Mouse (Mus musculus) stomach, embryonic 15.5 days (tissue): ENCODE measurements around the gene Vav1. TPM values are rescaled to one million over a fixed set of nuclear protein-coding genes. Genes with fewer than 3 reads are reported as not detected.

Source experiments
- ATAC-seq: fragments of 200-750 bp; cut with Nextera tagmentation; 2 replicates; pipeline ENCODE4 v1.8.0; 2017; ENCODE audit warnings: low read depth, moderate number of reproducible peaks, moderate TSS enrichment; ENCODE audit not compliant: insufficient read depth, low FRiP score
- H3K27ac ChIP-seq: fragments of 300-500 bp; sonication (generic); 2 replicates; pipeline ENCODE4 v1.5.1; 2015; ENCODE audit warnings: mild to moderate bottlenecking, inconsistent platforms
- H3K27me3 ChIP-seq: fragments of 300-500 bp; sonication (generic); replicated peaks from 2 replicates; pipeline ENCODE4 v1.6.1; 2015; ENCODE audit warnings: inconsistent platforms
- H3K36me3 ChIP-seq: fragments of 300-500 bp; sonication (generic); 2 replicates; pipeline ENCODE4 v1.6.1; 2015; ENCODE audit warnings: inconsistent platforms
- H3K4me1 ChIP-seq: fragments of 300-500 bp; sonication (generic); 2 replicates; pipeline ENCODE4 v1.6.1; 2015; ENCODE audit warnings: inconsistent platforms
- H3K4me2 ChIP-seq: fragments of 300-500 bp; sonication (generic); 2 replicates; pipeline ENCODE4 v1.6.1; 2015; ENCODE audit warnings: mild to moderate bottlenecking, inconsistent platforms
- H3K4me3 ChIP-seq: fragments of 300-500 bp; sonication (generic); replicated peaks from 2 replicates; pipeline ENCODE4 v1.5.1; 2015; ENCODE audit warnings: inconsistent platforms
- H3K9ac ChIP-seq: fragments of 300-500 bp; sonication (generic); 2 replicates; pipeline ENCODE4 v1.6.1; 2015; ENCODE audit warnings: inconsistent platforms
- H3K9me3 ChIP-seq: fragments of 300-500 bp; sonication (generic); 2 replicates; pipeline ENCODE4 v1.6.1; 2016; ENCODE audit warnings: inconsistent platforms
- WGBS: fragments of 180-500 bp; shearing (Covaris S2); methylation state at CpG from one replicate; pipeline ENCODE4 v1.1.7; 2015; 5-methylcytosine and 5-hydroxymethylcytosine counted together
- polyA plus RNA-seq: library from polyadenylated mRNA; unstranded; fragments of >200 nt; fragmentation: Nextera tagmentation; extraction: Ambion mirVana; gene quantifications from 2 replicates; pipeline ENCODE4 v1.2.1, GENCODE M21; 2015

Vav1 gene
- 4.1 and 4.4 TPM in 2 replicates for polyA plus RNA-seq

GRCm38 (mm10) chr17:57278943-57279590 is at the start of gene Vav1:
TSS of gene Vav1 (plus strand) at chr17:57279100.
- H3K9ac ChIP-seq: no peak within 1 kb of the TSS
- WGBS: 46% methylated on average over 26 of the region's 26 CpGs
- H3K36me3 ChIP-seq: no peaks in the 10 kb centered on the region
- no peak for ATAC-seq
- H3K27me3 ChIP-seq: no peaks in the 10 kb centered on the region
- no peak within 1 kb of the TSS for H3K27ac ChIP-seq
- no peaks in the 10 kb centered on the region for H3K9me3 ChIP-seq
- peak within 1 kb of the TSS; percentile 10; the same call in 1 of the 2 replicates for H3K4me2 ChIP-seq
- H3K4me3 ChIP-seq: peak within 1 kb of the TSS; percentile 2; the same call in 1 of the 2 replicates
- H3K4me1 ChIP-seq: peaks cover 8% of the 10 kb centered on the region

DNA sequence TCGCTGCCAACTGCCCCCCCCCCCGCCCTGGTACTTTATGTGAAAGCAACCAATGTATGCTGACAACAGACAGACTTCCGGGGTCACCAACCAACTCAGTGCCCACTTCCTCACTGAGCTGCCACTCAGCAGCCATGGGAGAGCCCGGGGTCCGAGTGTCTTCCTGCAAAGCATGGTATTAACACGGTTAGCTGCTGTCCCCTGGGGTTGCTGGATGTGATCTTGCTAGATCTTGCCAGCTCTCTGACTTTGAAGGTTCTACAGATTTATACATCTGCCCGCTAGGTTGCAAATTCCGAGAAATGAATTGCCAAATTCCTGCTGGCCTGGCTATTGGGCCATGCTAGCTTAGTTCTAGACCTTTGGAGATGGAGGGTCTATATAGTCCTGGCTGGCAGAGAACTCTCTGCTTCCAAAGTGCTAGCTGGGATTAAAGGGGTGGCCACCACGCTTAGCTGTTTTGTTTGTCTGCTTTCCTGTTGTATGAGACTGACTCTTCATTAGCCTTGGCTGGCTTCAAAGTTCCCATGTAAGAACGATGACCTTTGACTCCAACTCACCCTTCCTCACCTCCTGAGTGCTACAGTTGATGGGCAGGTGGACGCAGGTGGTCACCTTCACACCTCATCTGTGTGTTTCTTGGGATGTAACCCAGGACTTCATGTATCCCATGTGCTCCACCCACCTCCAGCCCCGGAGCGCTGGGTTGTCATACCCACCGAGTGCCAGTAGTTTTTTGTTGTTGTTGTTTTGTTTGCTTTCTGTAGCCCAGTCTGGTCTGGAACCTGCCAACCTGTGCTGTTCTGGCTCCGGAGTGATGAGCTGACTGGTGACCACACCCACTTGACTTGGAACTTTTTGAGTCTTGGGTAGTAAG is 48.8 kb upstream of the Vav1 start:
- Histone ChIP-seq H3K36me3 (peaks cover 8% of the 10 kb centered on the region; the same call in 1 of the 2 replicates), H3K4me2 (no peak overlapping the region), H3K9ac (no peak overlapping the region), H3K27ac (no peak overlapping the region), H3K9me3 (no peaks in the 10 kb centered on the region), H3K27me3 (no peaks in the 10 kb centered on the region), H3K4me1 (peaks cover 4% of the 10 kb centered on the region; the same call in 1 of the 2 replicates), H3K4me3 (no peak overlapping the region)
- 77% methylated on average over 15 of the region's 15 CpGs for WGBS
- no peak for ATAC-seq

GRCm38 (mm10) chr17:57230728-57231125 is 48.2 kb upstream of the Vav1 start:
- Histone ChIP-seq H3K9ac (no peak overlapping the region), H3K4me3 (no peak overlapping the region), H3K4me2 (no peak overlapping the region), H3K27ac (no peak overlapping the region), H3K27me3 (no peaks in the 10 kb centered on the region), H3K36me3 (peaks cover 12% of the 10 kb centered on the region), H3K9me3 (no peaks in the 10 kb centered on the region), H3K4me1 (peaks cover 4% of the 10 kb centered on the region; the same call in 1 of the 2 replicates)
- no peak for ATAC-seq
- WGBS: 33% methylated on average over 6 of the region's 6 CpGs

DNA sequence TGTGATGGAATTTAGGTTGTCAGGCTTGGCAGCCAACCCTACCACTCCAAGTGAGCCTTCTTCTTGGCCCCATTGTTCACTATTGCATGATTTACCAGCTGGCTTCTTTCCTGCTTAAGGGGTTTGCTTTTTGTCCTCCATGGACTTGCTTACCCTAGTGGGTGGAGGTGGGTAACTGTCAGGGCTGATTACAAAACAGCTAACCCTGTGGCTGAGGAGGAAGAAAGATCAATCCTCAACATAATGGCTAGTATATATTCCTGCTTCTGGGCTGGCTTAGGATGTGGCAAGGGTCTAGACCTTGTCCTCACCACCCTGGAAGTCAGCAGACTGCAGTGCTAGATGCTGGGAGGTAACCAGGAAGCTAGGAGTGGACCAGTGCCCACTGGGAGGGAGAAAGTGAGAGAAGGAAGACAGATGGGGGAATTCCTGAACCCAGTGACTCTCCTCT is 47.6 kb upstream of the Vav1 start:
- no peak for ATAC-seq
- Histone ChIP-seq H3K36me3 (peaks cover 13% of the 10 kb centered on the region), H3K9me3 (no peaks in the 10 kb centered on the region), H3K9ac (no peak overlapping the region), H3K4me1 (peaks cover 4% of the 10 kb centered on the region; the same call in 1 of the 2 replicates), H3K27ac (0 out of 2 replicates have a peak overlapping the region, but pooled peaks have one; percentile 31), H3K27me3 (no peaks in the 10 kb centered on the region), H3K4me3 (no peak overlapping the region), H3K4me2 (no peak overlapping the region)

DNA sequence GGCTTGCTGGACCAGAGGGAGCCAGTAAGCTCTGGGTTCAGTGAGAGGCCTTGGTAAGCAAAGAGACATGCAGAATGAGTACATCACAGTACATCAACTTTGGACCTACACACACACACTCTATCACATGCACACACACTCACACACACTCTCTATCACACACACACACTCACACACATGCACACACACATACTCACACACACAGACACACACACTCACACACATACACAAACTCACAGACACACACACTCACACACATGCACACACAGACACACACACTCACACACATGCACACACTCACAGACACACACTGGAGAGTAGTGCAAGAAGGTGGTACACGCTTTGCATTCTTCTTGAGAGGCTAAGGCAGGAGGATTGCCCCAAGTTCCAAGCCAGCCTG is 46.7 kb upstream of the Vav1 start:
- Histone ChIP-seq H3K4me2 (no peak overlapping the region), H3K27me3 (no peaks in the 10 kb centered on the region), H3K36me3 (peaks cover 13% of the 10 kb centered on the region), H3K9ac (no peak overlapping the region), H3K4me3 (no peak overlapping the region), H3K9me3 (no peaks in the 10 kb centered on the region), H3K4me1 (peaks cover 4% of the 10 kb centered on the region; the same call in 1 of the 2 replicates), H3K27ac (0 out of 2 replicates have a peak overlapping the region, but pooled peaks have one; percentile 3)
- WGBS: 82% methylated on average over 1 of the region's 1 CpGs
- ATAC-seq: no peak

DNA sequence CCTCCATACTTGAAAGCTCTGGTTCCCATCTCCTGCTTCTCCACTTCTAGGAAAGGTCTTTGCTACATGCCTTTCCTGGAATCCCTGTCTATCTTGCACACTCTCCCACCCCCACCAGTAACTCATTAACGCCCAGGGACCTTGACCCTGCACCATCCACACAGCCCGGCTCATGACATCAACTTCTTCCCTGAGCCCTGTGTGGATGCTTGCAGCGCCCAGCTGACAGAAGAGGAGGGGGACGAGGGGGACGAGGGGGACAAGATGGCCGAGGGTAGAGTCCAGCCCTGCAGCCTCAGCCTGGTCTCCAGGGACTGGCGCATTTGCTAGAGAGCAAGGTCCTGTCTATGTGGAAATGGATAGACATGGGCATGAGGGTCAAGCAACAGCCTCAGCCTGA is 45.9 kb upstream of the Vav1 start:
- H3K36me3 ChIP-seq: peaks cover 18% of the 10 kb centered on the region
- 0 out of 2 replicates have a peak, but pooled peaks have one; percentile 41 for ATAC-seq
- H3K9ac ChIP-seq: no peak overlapping the region
- no peak overlapping the region for H3K27ac ChIP-seq
- H3K4me1 ChIP-seq: peaks cover 4% of the 10 kb centered on the region; the same call in 1 of the 2 replicates
- no peak overlapping the region for H3K4me2 ChIP-seq
- no peak overlapping the region for H3K4me3 ChIP-seq
- H3K9me3 ChIP-seq: no peaks in the 10 kb centered on the region
- 36% methylated on average over 7 of the region's 7 CpGs for WGBS
- no peaks in the 10 kb centered on the region for H3K27me3 ChIP-seq

DNA sequence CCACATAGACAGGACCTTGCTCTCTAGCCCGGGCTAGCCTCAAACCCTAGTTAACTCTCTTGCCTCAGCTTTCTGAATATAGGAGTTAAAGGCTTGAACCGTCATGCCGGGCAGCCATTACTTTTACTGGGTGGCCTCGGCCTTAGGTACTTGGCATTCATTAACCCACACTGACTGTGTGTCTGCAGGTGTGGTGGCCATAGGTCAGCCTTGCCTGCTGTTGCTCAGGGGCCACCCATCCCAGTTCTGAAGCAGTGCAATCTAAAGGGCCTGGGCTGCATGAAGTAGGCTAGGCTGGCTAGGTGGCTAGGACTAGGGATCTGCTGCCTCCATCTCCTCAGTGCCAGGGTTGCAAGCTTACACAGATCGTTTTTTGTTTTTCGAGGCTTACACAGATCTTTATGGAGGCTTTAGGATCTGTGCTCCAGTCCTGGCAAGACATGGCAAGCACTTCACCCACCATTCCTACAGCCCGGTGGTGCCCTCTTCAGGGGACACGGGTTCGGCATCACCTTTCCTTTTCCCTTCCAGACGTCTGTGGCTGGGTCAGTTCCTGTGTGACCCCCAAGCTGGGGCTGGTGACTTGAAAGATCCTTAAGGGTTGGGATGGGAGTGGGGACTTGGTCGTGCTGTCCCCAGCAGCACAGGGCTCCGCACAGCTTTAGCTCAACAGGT is 44.5 kb upstream of the Vav1 start:
- no peak overlapping the region for H3K4me2 ChIP-seq
- no peak overlapping the region for H3K4me3 ChIP-seq
- H3K4me1 ChIP-seq: peaks cover 4% of the 10 kb centered on the region; the same call in 1 of the 2 replicates
- H3K36me3 ChIP-seq: peaks cover 18% of the 10 kb centered on the region
- H3K27me3 ChIP-seq: no peaks in the 10 kb centered on the region
- no peaks in the 10 kb centered on the region for H3K9me3 ChIP-seq
- peak; percentile 25; the same call in 1 of the 2 replicates for ATAC-seq
- no peak overlapping the region for H3K9ac ChIP-seq
- no peak overlapping the region for H3K27ac ChIP-seq
- WGBS: 76% methylated on average over 12 of the region's 12 CpGs

DNA sequence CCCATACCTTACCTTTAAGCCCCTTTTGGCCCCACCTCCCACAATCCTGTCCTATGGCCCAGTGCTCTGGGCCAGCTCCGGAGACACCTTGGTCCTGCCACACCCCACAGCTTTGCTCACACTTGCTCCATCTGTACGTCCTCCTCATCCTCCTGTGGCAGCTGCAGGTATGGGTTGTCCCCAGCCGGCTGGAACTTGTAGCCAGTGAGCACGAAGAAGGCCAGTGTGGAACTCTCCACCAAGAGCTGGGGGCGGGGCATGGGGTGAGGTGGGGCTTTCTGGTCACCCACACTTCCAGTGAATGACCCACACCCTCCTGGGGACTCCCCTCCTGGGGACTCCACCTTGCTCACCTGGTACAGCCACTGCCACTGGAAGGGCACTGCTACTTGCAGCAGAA is 43.1 kb upstream of the Vav1 start:
- ATAC-seq: no peak
- WGBS: 83% methylated on average over 5 of the region's 5 CpGs
- H3K9me3 ChIP-seq: no peaks in the 10 kb centered on the region
- no peak overlapping the region for H3K27ac ChIP-seq
- H3K4me2 ChIP-seq: no peak overlapping the region
- H3K9ac ChIP-seq: no peak overlapping the region
- peaks cover 18% of the 10 kb centered on the region for H3K36me3 ChIP-seq
- no peaks in the 10 kb centered on the region for H3K27me3 ChIP-seq
- H3K4me1 ChIP-seq: no peaks in the 10 kb centered on the region; the same call in 1 of the 2 replicates
- H3K4me3 ChIP-seq: no peak overlapping the region

DNA sequence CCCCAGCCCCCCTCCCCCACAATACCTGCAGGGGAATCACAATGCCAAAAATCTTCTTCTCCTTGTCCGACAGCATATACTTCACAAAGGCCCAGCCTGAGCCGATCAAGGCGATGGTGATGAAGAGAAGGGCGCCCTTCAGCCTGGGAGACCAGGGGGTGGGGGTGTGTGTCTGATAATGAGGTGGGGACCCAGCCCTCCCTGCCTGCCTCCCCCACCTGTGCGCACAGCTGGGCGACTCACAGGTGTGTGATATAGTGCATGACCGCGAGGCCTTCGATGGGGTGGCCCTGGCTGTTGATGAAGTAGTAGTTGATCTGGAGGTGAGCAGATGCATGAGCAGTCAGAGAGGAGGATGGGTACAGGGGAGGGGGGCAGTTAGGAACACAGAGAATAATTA is 41.7 kb upstream of the Vav1 start:
- Histone ChIP-seq H3K4me1 (no peaks in the 10 kb centered on the region; the same call in 1 of the 2 replicates), H3K27me3 (no peaks in the 10 kb centered on the region), H3K4me2 (no peak overlapping the region), H3K27ac (no peak overlapping the region), H3K9me3 (no peaks in the 10 kb centered on the region), H3K9ac (no peak overlapping the region), H3K36me3 (peaks cover 26% of the 10 kb centered on the region), H3K4me3 (no peak overlapping the region)
- WGBS: 93% methylated on average over 9 of the region's 9 CpGs
- ATAC-seq: no peak

DNA sequence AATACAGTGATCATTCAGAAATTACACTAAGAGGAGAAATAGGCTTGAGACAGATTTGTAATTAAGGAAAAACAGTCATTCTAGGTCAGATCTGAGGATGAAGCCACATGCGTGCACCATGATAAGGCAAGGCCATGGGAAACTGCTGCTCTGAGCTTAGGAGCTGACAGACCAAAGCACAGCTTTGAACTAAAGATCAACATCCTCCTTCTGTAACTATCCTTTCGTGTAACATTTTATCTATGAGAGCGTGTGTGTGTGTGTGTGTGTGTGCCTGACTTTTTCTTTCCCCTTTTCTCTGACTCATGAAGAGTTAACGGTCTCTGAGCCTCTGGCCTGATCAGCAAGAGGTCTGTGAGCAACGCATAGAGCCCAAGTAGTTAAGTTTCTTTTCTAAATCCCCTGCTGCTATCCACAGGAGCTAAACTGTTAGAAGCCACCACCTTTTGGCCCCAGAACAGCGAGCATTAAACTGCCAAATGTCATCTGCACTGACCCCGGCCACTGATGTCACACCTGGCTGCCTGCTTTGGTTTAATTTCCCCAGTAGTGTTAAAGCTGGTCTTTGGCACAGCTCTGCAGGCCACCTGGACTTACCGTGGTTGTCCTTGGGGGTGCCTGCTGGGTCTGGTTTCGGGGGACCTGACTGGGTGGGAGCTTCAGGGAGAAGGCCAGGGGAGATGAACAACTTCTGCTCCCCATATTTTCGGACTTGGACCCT is 35.1 kb upstream of the Vav1 start:
- H3K4me3 ChIP-seq: no peak overlapping the region
- no peaks in the 10 kb centered on the region for H3K9me3 ChIP-seq
- H3K27me3 ChIP-seq: no peaks in the 10 kb centered on the region
- ATAC-seq: no peak
- peaks cover 20% of the 10 kb centered on the region; the same call in 1 of the 2 replicates for H3K36me3 ChIP-seq
- no peak overlapping the region for H3K4me2 ChIP-seq
- WGBS: 68% methylated on average over 10 of the region's 10 CpGs
- peaks cover 11% of the 10 kb centered on the region for H3K4me1 ChIP-seq
- no peak overlapping the region for H3K27ac ChIP-seq
- no peak overlapping the region for H3K9ac ChIP-seq

- Histone ChIP-seq H3K9ac (no peak overlapping the region), H3K36me3 (peaks cover 20% of the 10 kb centered on the region; the same call in 1 of the 2 replicates), H3K9me3 (no peaks in the 10 kb centered on the region), H3K4me1 (peaks cover 14% of the 10 kb centered on the region), H3K4me3 (no peak overlapping the region), H3K27me3 (no peaks in the 10 kb centered on the region), H3K27ac (no peak overlapping the region), H3K4me2 (no peak overlapping the region)
- 90% methylated on average over 10 of the region's 10 CpGs for WGBS
- ATAC-seq: no peak
These were observed 33.5 kb upstream of the Vav1 start for GRCm38 (mm10) chr17:57245311-57245929.
